Mouse (Mus musculus) small intestine, adult 2 months (tissue): ENCODE data around the gene Zfp108. TPM values are rescaled to one million over a fixed set of nuclear protein-coding genes. Genes with fewer than 3 reads are reported as not detected.

Experiments used
- H3K27ac ChIP-seq: fragments of 200-500 bp; 2 replicates; pipeline ENCODE4 v1.5.1; 2012; ENCODE audit warnings: low read depth, low read length, control low read depth, inconsistent platforms; ENCODE audit not compliant: insufficient read depth
- H3K27me3 ChIP-seq: fragments of 200-500 bp; 2 replicates; pipeline ENCODE4 v1.6.1; 2012; ENCODE audit warnings: mild to moderate bottlenecking, moderate library complexity, low read length, inconsistent platforms; ENCODE audit not compliant: control insufficient read depth, insufficient read depth
- H3K36me3 ChIP-seq: fragments of 200-500 bp; 2 replicates; pipeline ENCODE4 v1.6.1; 2012; ENCODE audit warnings: mild to moderate bottlenecking, low read length, control low read depth, inconsistent platforms; ENCODE audit not compliant: control insufficient read depth, insufficient read depth
- H3K4me1 ChIP-seq: fragments of 200-500 bp; 2 replicates; pipeline ENCODE4 v1.6.1; 2012; ENCODE audit warnings: low read length, inconsistent platforms, mixed read lengths; ENCODE audit not compliant: control insufficient read depth, insufficient read depth, insufficient read length
- H3K4me3 ChIP-seq: fragments of 200-500 bp; 2 replicates; pipeline ENCODE4 v1.5.1; 2012; ENCODE audit warnings: low read depth, mild to moderate bottlenecking, control low read depth, inconsistent platforms, low read length, moderate library complexity
- CTCF ChIP-seq: fragments of 200-500 bp; IDR thresholded peaks from 2 replicates; pipeline ENCODE4 v1.5.1; 2012; ENCODE audit warnings: low read depth, mild to moderate bottlenecking, control low read depth, inconsistent platforms, low read length, moderate library complexity, mixed read lengths; ENCODE audit not compliant: insufficient replicate concordance, insufficient read length; ENCODE audit errors: extremely low read depth
- POLR2A ChIP-seq: fragments of 200-500 bp; IDR thresholded peaks from 2 replicates; pipeline ENCODE4 v1.6.1; 2012; ENCODE audit warnings: low read depth, mild to moderate bottlenecking, control low read depth, inconsistent platforms, low read length, moderate library complexity
- WGBS: fragments of 180-500 bp; shearing (Covaris S2); methylation state at CpG from one replicate; pipeline ENCODE4 v1.1.7; 2018; 5-methylcytosine and 5-hydroxymethylcytosine counted together
- polyA plus RNA-seq: library from polyadenylated mRNA; depleted of rRNA; stranded (reverse); fragments of >200 nt; gene quantifications from 2 replicates; pipeline ENCODE4 v1.2.3, GENCODE M21; 2012; rRNA removed

Gene Zfp108
- polyA plus RNA-seq, 1 experiment: 0.18 TPM

DNA sequence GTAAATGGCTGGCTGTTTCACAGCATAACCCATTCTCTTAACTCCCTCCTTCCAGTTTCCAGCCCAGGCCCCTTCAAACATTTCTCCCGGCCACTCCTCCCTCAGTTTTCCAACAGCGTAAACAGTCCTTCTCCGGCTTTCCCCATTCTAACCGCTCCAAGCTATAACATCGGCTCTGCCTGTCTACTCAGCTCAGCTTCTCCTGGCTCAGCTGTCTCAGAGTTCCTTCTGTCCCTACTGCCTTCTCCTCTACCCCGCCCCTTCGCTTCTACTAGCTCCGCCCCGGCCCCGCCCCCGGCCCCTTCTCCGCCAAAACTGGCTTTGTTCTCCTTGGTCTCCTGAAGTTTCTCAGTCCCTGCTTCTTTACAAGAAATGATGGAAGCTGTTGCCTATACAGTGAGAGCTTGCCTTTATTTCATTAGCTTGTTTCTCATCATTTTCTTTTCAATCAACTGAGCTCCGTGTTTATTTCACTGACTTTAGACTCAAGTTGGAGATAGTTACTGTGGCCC lies 46.2 kb downstream of the Zfp108 start, which contains the start of gene Zfp61:
Gene Zfp61, minus strand, starts transcription at position 462 of the 512 bp plus-strand sequence.
- Histone ChIP-seq H3K27ac (no peak within 1 kb of the TSS), H3K4me3 (peak within 1 kb of the TSS; percentile 2; the same call in 1 of the 2 replicates)

More for the DNA sequence above, 46.2 kb downstream of the Zfp108 start, which contains the start of gene Zfp61:
- Histone ChIP-seq H3K36me3 (peaks cover 3% of the 10 kb centered on the region), H3K4me1 (peaks cover 4% of the 10 kb centered on the region; the same call in 1 of the 2 replicates), H3K27me3 (no peaks in the 10 kb centered on the region)
- TF ChIP-seq POLR2A (peak; percentile 20; the same call in 1 of the 2 replicates), CTCF (no peak)
- WGBS: 2% methylated on average over 13 of the region's 13 CpGs

Other genes starting within 250 kb of the Zfp108 start
- not detected in 2 replicates for gene Vmn1r183, start 201.5 kb upstream of the Zfp108 start, polyA plus RNA-seq
- gene Zfp180, start 172.9 kb upstream of the Zfp108 start, polyA plus RNA-seq: 3.8 and 7.4 TPM in 2 replicates
- gene Zfp112, start 142.5 kb upstream of the Zfp108 start, polyA plus RNA-seq: 0.36 and 0.60 TPM in 2 replicates
- 3.2 and 3.3 TPM in 2 replicates for gene Zfp235, start 120.6 kb upstream of the Zfp108 start, polyA plus RNA-seq
- 0.03 and 0.08 TPM in 2 replicates for gene Zfp114, start 79.7 kb upstream of the Zfp108 start, polyA plus RNA-seq
- gene Zfp111, start 43.4 kb upstream of the Zfp108 start, polyA plus RNA-seq: 0.28 and 0.70 TPM in 2 replicates
- 0.33 and 0.56 TPM in 2 replicates for gene Zfp109, start 17.2 kb upstream of the Zfp108 start, polyA plus RNA-seq
- 0.37 and 0.55 TPM in 2 replicates for gene Zfp93, start 15.6 kb downstream of the Zfp108 start, polyA plus RNA-seq
- 1.1 and 1.5 TPM in 2 replicates for gene Zfp61, start 46.4 kb downstream of the Zfp108 start, polyA plus RNA-seq
- gene Zfp94, start 61.9 kb downstream of the Zfp108 start, polyA plus RNA-seq: 0.84 and 1.5 TPM in 2 replicates
- gene Tescl, start 79.1 kb downstream of the Zfp108 start, polyA plus RNA-seq: 0.15 TPM in 1 of 2 replicates, not detected in the other
- 0.06 TPM in 1 of 2 replicates, not detected in the other for gene Lypd5, start 94.4 kb downstream of the Zfp108 start, polyA plus RNA-seq
- gene Kcnn4, start 115.5 kb downstream of the Zfp108 start, polyA plus RNA-seq: 61.9 and 95.5 TPM in 2 replicates
- gene Smg9, start 144.8 kb downstream of the Zfp108 start, polyA plus RNA-seq: 29.9 and 54.2 TPM in 2 replicates
- 0.05 and 0.37 TPM in 2 replicates for gene Irgc1, start 197.5 kb downstream of the Zfp108 start, polyA plus RNA-seq
- 9.9 and 15.8 TPM in 2 replicates for gene Plaur, start 207.7 kb downstream of the Zfp108 start, polyA plus RNA-seq
- gene Cadm4, start 227.2 kb downstream of the Zfp108 start, polyA plus RNA-seq: 2.9 and 4.7 TPM in 2 replicates